Mouse (Mus musculus): Measurements from ENCODE around the gene Strip2. TPM values are rescaled to one million over a fixed set of nuclear protein-coding genes. Genes with fewer than 3 reads are reported as not detected.

The Strip2 gene
- polyA plus RNA-seq, 1 experiment from 2014 or later = 0.84 TPM

DNA sequence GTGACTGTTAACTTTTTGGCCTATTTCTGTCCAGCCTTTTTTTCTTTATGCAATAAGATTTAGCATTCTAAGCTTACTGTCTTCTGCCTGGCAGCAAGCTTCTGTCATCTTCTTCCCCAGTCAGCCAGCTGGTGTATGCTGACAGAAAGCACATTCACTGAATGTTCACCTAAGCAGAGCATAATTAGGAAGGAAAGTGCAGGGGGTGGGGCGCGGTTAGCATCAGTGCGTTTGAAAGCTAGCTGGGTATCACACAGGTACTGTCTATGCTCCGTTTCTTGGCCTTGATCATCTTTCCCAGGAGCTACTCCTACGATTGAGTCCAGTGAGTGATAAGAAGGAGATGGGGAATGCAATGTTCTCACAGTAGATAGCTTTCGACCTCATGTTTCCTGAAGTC, 13.9 kb downstream of the Strip2 start:
- H3K9ac ChIP-seq (replicated peaks) = no peak overlapping the region
- no peaks in the 10 kb centered on the region for H3K4me1 ChIP-seq
- no peak overlapping the region for H3K27ac ChIP-seq (replicated peaks)
- no peaks in the 10 kb centered on the region for H3K27me3 ChIP-seq
- ATAC-seq (ENCODE audit: low FRiP score, low read depth) = no peak
- H3K9me3 ChIP-seq = no peaks in the 10 kb centered on the region
- no peak overlapping the region for H3K4me3 ChIP-seq
- no peaks in the 10 kb centered on the region for H3K36me3 ChIP-seq
- WGBS = 87% methylated on average over 6 of the region's 6 CpGs
- H3K4me2 ChIP-seq (replicated peaks) = no peak overlapping the region

DNA sequence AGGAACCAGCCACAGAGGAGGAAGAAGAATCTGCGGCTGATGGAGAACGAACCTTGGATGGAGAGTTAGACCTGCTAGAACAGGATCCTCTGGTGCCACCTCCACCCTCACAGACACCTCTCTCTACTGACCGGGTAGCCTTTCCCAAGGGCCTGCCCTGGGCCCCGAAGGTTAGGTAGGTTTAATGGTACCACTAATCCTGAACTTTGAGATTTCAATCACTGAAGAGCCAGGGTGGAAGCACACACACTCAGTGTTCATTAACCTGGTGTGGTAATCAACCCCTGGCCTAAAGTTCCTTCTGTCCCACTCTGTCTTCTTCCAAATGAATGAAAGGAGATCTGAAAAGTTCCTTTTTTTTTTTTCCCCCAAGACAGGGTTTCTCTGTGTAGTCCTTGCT, 14.4 kb downstream of the Strip2 start:
- H3K4me1 ChIP-seq = no peaks in the 10 kb centered on the region
- no peaks in the 10 kb centered on the region for H3K27me3 ChIP-seq
- H3K9me3 ChIP-seq = no peaks in the 10 kb centered on the region
- no peak for ATAC-seq (ENCODE audit: low FRiP score, low read depth)
- H3K36me3 ChIP-seq = no peaks in the 10 kb centered on the region
- H3K4me2 ChIP-seq (replicated peaks) = no peak overlapping the region
- no peak overlapping the region for H3K4me3 ChIP-seq
- 84% methylated on average over 4 of the region's 4 CpGs for whole genome bisulfite sequencing
- H3K27ac ChIP-seq (replicated peaks) = no peak overlapping the region
- no peak overlapping the region for H3K9ac ChIP-seq (replicated peaks)

DNA sequence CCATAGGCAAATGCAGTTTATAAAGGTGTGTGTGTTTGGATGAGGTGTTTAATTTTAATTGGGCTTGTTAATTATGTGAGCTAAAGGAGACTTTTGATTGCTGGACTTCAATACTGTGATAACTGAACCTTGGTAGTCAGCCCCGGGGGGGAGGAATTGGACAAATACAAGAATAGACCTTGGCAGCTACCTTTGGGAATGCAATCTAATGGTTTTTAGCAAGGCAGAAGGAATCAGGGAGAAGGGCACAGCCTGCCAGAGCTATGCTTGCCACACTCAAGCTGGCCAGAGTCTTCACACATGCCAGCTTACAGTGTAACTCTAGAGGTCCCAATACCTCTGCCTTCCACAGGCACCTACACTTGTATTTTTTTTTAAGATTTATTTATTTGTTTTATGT, 18.9 kb downstream of the Strip2 start:
- WGBS = 89% methylated on average over 1 of the region's 1 CpGs
- H3K9me3 ChIP-seq = no peaks in the 10 kb centered on the region
- no peaks in the 10 kb centered on the region for H3K27me3 ChIP-seq
- H3K36me3 ChIP-seq = no peaks in the 10 kb centered on the region
- H3K27ac ChIP-seq (replicated peaks) = no peak overlapping the region
- no peak overlapping the region for H3K9ac ChIP-seq (replicated peaks)
- H3K4me2 ChIP-seq (replicated peaks) = no peak overlapping the region
- no peak overlapping the region for H3K4me3 ChIP-seq
- no peaks in the 10 kb centered on the region for H3K4me1 ChIP-seq
- no peak for ATAC-seq (ENCODE audit: low FRiP score, low read depth)

DNA sequence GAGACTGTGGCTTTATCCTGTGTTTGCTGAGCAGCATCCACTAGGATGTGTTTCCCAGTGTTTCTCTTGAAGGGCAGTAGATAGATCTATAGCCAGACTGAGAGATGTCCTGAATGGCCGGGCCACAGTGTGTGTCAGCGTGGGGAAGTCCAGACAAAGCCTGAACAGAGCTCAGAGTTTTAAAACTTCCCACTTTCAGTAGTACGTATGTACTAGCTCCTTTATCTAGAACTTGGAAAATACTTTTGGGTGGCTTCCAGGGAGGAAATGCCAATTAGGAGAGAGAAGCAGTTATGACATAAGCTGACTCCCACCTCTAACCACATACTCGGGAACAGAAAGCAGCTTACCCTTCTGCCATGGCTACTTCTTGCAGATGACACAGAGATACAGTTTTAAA, 23.6 kb downstream of the Strip2 start:
- WGBS = 88% methylated on average over 4 of the region's 4 CpGs
- no peak overlapping the region for H3K27ac ChIP-seq (replicated peaks)
- ATAC-seq (ENCODE audit: low FRiP score, low read depth) = no peak
- H3K27me3 ChIP-seq = no peaks in the 10 kb centered on the region
- H3K4me2 ChIP-seq (replicated peaks) = no peak overlapping the region
- no peak overlapping the region for H3K4me3 ChIP-seq
- no peaks in the 10 kb centered on the region for H3K4me1 ChIP-seq
- no peaks in the 10 kb centered on the region for H3K9me3 ChIP-seq
- H3K9ac ChIP-seq (replicated peaks) = no peak overlapping the region
- no peaks in the 10 kb centered on the region for H3K36me3 ChIP-seq

DNA sequence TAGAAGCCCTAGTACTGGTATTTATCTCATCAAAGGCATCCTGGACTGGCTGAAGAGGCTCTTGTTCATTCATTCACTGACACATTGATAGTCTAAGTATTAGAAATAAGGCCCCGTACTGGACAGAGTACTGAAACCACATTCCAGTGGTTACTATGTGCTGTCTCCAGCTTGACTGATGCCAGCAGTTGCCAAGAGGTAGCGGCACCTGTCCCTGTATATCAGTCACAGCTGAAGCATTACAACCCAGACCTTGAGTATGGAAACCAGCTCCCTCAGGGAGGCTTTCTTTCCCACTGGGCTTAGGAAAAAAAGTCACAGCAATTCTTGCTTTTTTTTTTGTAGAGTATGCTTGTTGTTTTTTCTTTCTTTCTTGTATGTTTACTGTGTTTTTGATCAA, 24.2 kb downstream of the Strip2 start:
- no peak overlapping the region for H3K9ac ChIP-seq (replicated peaks)
- H3K4me1 ChIP-seq = no peaks in the 10 kb centered on the region
- H3K9me3 ChIP-seq = no peaks in the 10 kb centered on the region
- H3K4me3 ChIP-seq = no peak overlapping the region
- no peaks in the 10 kb centered on the region for H3K27me3 ChIP-seq
- no peaks in the 10 kb centered on the region for H3K36me3 ChIP-seq
- WGBS = 86% methylated on average over 2 of the region's 2 CpGs
- no peak overlapping the region for H3K4me2 ChIP-seq (replicated peaks)
- no peak for ATAC-seq (ENCODE audit: low FRiP score, low read depth)
- H3K27ac ChIP-seq (replicated peaks) = no peak overlapping the region

DNA sequence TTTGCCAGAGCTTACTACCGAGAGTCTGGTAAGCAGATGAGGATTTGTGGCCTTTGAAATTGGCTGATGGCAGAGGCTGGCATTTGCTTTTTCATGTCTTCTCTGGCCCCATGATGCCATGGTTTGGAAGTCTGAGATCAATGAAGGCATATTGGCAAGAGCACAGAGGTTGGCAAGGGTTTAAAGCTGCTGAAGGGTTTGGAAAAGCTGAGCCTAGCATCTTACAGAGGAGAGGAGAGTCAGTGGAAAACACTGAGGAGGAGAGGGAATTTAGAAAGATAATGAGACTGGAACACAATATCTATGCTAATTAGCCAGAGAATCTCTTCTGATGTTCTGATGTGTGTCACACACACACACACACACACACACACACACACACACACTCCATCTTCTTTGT, 27.7 kb downstream of the Strip2 start:
- no peak for ATAC-seq (ENCODE audit: low FRiP score, low read depth)
- H3K4me1 ChIP-seq = no peaks in the 10 kb centered on the region
- H3K36me3 ChIP-seq = no peaks in the 10 kb centered on the region
- no peak overlapping the region for H3K9ac ChIP-seq (replicated peaks)
- no peak overlapping the region for H3K27ac ChIP-seq (replicated peaks)
- H3K4me3 ChIP-seq = no peak overlapping the region
- H3K4me2 ChIP-seq (replicated peaks) = no peak overlapping the region
- H3K27me3 ChIP-seq = no peaks in the 10 kb centered on the region
- no peaks in the 10 kb centered on the region for H3K9me3 ChIP-seq
- WGBS = 64% methylated on average over 1 of the region's 1 CpGs

DNA sequence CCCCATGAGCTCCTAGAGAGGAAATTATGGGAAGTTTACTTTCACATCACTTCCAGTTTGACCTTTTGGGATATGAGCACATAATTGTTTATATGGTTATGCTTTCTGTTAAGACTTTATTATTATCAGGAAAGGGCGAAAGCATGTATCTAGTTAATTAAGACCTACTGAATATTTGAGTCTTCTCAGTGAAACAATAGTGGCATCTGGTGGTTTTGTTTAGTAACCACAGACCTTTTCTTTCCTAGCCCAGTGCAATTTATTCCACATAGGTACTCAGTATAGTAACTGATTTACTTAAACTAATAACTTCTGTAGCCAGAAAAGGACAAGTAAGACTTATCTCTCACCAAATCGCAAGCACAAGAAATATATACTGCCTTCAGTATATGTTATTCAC, 29.8 kb downstream of the Strip2 start:
- WGBS = 87% methylated on average over 2 of the region's 2 CpGs
- Histone ChIP-seq H3K4me1 (no peaks in the 10 kb centered on the region), H3K9me3 (no peaks in the 10 kb centered on the region), H3K9ac (replicated peaks) (no peak overlapping the region), H3K27ac (replicated peaks) (no peak overlapping the region), H3K27me3 (no peaks in the 10 kb centered on the region), H3K4me3 (no peak overlapping the region), H3K36me3 (no peaks in the 10 kb centered on the region), H3K4me2 (replicated peaks) (no peak overlapping the region)
- ATAC-seq (ENCODE audit: low FRiP score, low read depth) = no peak

DNA sequence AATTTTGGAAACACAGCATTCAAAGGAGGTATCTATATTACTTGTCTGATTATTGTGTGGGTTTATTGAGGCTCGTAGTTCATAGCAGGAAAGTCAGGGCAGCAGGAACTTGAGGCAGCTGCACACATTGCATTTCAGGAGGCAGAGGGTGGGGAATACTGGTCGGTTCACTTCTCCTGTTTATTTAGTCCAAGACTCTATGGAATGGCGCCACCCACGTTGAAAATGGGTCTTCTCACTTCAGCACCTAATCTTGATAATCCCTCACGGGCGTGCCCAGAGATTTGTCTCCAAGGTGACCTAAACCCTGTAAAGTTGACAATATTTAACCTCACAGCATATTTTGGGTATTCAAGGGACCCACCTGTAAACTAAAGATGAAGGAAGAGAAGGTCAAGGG, 31.0 kb downstream of the Strip2 start:
- Histone ChIP-seq H3K36me3 (no peaks in the 10 kb centered on the region), H3K27me3 (no peaks in the 10 kb centered on the region), H3K4me3 (no peak overlapping the region), H3K9ac (replicated peaks) (no peak overlapping the region), H3K4me2 (replicated peaks) (no peak overlapping the region), H3K4me1 (no peaks in the 10 kb centered on the region), H3K27ac (replicated peaks) (no peak overlapping the region), H3K9me3 (no peaks in the 10 kb centered on the region)
- ATAC-seq (ENCODE audit: low FRiP score, low read depth) = no peak
- WGBS = 76% methylated on average over 6 of the region's 6 CpGs

DNA sequence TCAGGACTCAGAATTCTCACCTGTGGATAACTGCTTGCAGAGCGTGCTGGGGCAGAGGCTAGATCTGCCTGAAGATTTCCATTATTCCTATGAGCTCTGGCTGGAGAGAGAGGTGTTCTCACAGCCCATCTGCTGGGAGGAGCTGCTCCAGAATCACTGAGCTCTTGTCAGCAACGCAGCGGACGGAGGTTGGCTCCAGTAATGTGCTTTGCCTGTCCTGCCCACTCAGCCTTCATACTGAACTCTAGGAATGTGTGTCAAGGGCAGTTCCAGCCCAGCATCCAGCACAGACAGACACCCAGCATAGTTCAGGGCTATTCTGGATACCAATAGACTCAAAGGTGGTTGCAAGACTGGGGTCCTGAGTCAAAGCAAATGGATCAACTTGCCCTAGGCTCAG, 39.9 kb downstream of the Strip2 start:
- no peak overlapping the region for H3K4me3 ChIP-seq
- no peaks in the 10 kb centered on the region for H3K27me3 ChIP-seq
- H3K4me1 ChIP-seq = no peaks in the 10 kb centered on the region
- H3K9ac ChIP-seq (replicated peaks) = no peak overlapping the region
- WGBS = 94% methylated on average over 4 of the region's 4 CpGs
- no peak for ATAC-seq (ENCODE audit: low FRiP score, low read depth)
- H3K4me2 ChIP-seq (replicated peaks) = no peak overlapping the region
- no peaks in the 10 kb centered on the region for H3K36me3 ChIP-seq
- H3K27ac ChIP-seq (replicated peaks) = no peak overlapping the region
- no peaks in the 10 kb centered on the region for H3K9me3 ChIP-seq

DNA sequence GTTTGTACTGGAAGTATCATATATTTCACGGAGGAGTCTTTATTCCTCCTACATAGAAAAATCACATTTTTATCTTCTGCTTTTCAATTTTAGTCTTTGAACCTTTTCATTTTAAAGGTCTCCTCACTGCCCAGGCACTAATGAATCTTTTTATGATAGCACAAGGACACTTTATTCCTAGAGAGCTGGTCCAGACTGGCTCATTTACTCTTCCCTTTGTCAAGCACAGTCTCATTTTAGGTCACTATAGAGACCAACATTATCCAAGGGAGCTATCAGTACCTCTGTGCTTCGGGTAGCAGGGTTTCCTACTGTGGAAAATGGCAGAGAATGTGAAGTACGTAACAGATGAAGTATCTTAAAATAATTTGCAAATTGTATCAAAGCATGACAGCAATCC, 41.9 kb downstream of the Strip2 start:
- Histone ChIP-seq H3K4me1 (no peaks in the 10 kb centered on the region), H3K27me3 (no peaks in the 10 kb centered on the region), H3K36me3 (no peaks in the 10 kb centered on the region), H3K9me3 (no peaks in the 10 kb centered on the region), H3K4me2 (replicated peaks) (no peak overlapping the region), H3K4me3 (no peak overlapping the region), H3K9ac (replicated peaks) (no peak overlapping the region), H3K27ac (replicated peaks) (no peak overlapping the region)
- ATAC-seq (ENCODE audit: low FRiP score, low read depth) = no peak
- WGBS = 73% methylated on average over 3 of the region's 3 CpGs

DNA sequence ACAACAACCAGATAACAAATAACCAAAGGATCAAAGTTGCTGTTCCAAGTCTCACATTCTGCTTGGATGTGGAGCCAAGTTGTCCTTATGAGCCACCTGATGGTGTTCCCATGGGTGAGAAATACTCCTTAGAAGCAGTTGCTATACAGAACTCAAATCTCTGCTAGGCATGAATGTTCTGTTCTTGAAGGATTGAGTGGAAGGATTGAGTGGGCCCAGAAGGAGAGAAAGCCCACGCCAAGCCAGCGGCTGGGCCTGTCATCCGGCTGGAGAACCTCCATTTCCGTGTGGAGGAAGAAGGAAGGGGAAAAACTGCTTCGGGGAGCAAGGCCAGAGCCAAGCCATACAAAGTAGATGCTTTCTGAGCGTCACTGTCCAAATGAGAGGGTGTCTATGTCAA, 44.3 kb downstream of the Strip2 start:
- ATAC-seq (ENCODE audit: low FRiP score, low read depth) = no peak
- Histone ChIP-seq H3K9me3 (no peaks in the 10 kb centered on the region), H3K27me3 (no peaks in the 10 kb centered on the region), H3K4me1 (no peaks in the 10 kb centered on the region), H3K36me3 (no peaks in the 10 kb centered on the region), H3K27ac (replicated peaks) (no peak overlapping the region), H3K4me3 (no peak overlapping the region), H3K4me2 (replicated peaks) (no peak overlapping the region), H3K9ac (replicated peaks) (no peak overlapping the region)
- 92% methylated on average over 6 of the region's 6 CpGs for WGBS

DNA sequence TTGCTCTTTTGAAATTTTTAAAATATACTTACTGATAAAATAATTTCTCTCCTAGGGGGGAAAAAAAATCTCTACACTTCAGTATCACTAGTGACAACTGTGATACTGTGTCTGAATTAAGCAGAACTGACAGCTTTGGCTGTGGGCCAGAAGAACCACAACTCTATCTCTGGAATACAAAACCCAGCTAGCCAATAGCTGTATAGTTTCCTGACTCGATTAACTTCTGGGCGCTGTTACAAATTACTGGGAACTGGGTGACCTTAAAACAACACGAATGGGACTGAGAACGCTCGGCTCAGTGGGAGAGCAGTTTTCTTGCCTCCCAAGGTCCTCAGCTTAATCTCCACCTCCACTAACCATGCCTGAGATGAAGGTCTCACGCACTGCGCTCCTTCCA, 51.1 kb downstream of the Strip2 start:
- Histone ChIP-seq H3K4me1 (0 out of 2 replicates have a peak, but pooled peaks cover 2% of the 10 kb centered on the region), H3K36me3 (no peaks in the 10 kb centered on the region), H3K4me3 (no peak overlapping the region), H3K27ac (replicated peaks) (no peak overlapping the region), H3K4me2 (replicated peaks) (no peak overlapping the region), H3K9ac (replicated peaks) (no peak overlapping the region), H3K9me3 (no peaks in the 10 kb centered on the region), H3K27me3 (no peaks in the 10 kb centered on the region)
- WGBS = 73% methylated on average over 7 of the region's 7 CpGs
- ATAC-seq (ENCODE audit: low FRiP score, low read depth) = no peak

DNA sequence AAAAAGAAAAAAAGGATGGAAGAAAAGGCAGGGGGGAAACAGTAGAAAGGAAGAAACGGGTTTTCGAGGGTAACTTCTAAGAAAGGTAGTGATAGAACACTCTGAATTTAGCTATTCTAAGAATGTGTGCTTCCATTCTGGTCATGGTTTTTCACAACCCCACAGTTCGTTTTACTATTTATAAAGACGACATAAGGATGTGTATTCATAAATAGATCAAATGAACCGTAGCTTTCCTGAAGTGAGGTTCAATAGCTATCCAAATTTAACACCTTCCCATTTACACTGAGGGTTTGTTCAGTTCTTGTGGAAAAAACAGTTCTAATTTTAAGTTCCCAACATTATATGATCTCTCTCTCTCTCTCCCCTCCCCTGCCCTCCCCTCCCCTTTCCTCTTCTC, 56.5 kb downstream of the Strip2 start:
- ATAC-seq (ENCODE audit: low FRiP score, low read depth) = no peak
- Histone ChIP-seq H3K9ac (replicated peaks) (no peak overlapping the region), H3K27ac (replicated peaks) (no peak overlapping the region), H3K36me3 (no peaks in the 10 kb centered on the region), H3K4me3 (no peak overlapping the region), H3K9me3 (no peaks in the 10 kb centered on the region), H3K4me1 (no peaks in the 10 kb centered on the region), H3K27me3 (no peaks in the 10 kb centered on the region), H3K4me2 (replicated peaks) (no peak overlapping the region)
- 81% methylated on average over 5 of the region's 5 CpGs for WGBS
